Mouse (Mus musculus) heart, postnatal 0 days (tissue): ENCODE results near the gene Hist1h1a. TPM values are rescaled to one million over a fixed set of nuclear protein-coding genes. Genes with fewer than 3 reads are reported as not detected.
"Not testable (repeated sequence)": the region's sequence is repeated elsewhere in the genome, so short reads cannot be mapped to it uniquely, and the experiment has no call there.

Experiments
- ATAC-seq: fragments of 200-750 bp; cut with Nextera tagmentation; 2 replicates; pipeline ENCODE4 v1.8.0; 2017; ENCODE audit warnings: low read depth, moderate number of reproducible peaks, moderate library complexity; ENCODE audit not compliant: insufficient read depth
- DNase-seq: peaks from one replicate; pipeline ENCODE4 v3.0.0-alpha.2; 2016; ENCODE audit warnings: low spot score
- H3K27ac ChIP-seq: fragments of 300-500 bp; sonication (generic); 2 replicates; pipeline ENCODE4 v1.5.1; 2014; ENCODE audit warnings: low read depth, mild to moderate bottlenecking
- H3K27me3 ChIP-seq: fragments of 300-500 bp; sonication (generic); 2 replicates; pipeline ENCODE4 v1.6.1; 2014; ENCODE audit warnings: low read length, mixed read lengths; ENCODE audit not compliant: control insufficient read depth, insufficient read depth
- H3K36me3 ChIP-seq: fragments of 300-500 bp; sonication (generic); replicated peaks from 2 replicates; pipeline ENCODE4 v1.6.1; 2014; ENCODE audit warnings: low read length, mixed read lengths; ENCODE audit not compliant: control insufficient read depth, insufficient read depth
- H3K4me1 ChIP-seq: fragments of 300-500 bp; sonication (generic); 2 replicates; pipeline ENCODE4 v1.6.1; 2014; ENCODE audit warnings: antibody characterized with exemption; ENCODE audit not compliant: control insufficient read depth, insufficient read depth
- H3K4me2 ChIP-seq: fragments of 300-500 bp; sonication (generic); 2 replicates; pipeline ENCODE4 v1.6.1; 2014; ENCODE audit warnings: low read depth, mild to moderate bottlenecking, low read length, moderate library complexity
- H3K4me3 ChIP-seq: fragments of 300-500 bp; sonication (generic); 2 replicates; pipeline ENCODE4 v1.5.1; 2014; ENCODE audit warnings: low read depth, low read length
- H3K9ac ChIP-seq: fragments of 300-500 bp; sonication (generic); replicated peaks from 2 replicates; pipeline ENCODE4 v1.6.1; 2014; ENCODE audit warnings: low read depth, low read length, mixed read lengths
- H3K9me3 ChIP-seq: fragments of 300-500 bp; sonication (generic); replicated peaks from 2 replicates; pipeline ENCODE4 v1.6.1; 2016; ENCODE audit warnings: low read length; ENCODE audit not compliant: control insufficient read depth
- CTCF ChIP-seq: IDR thresholded peaks from 2 replicates; pipeline ENCODE4 v1.5.1; 2016; ENCODE audit warnings: antibody characterized with exemption, control low read depth, low read depth
- EP300 ChIP-seq: IDR thresholded peaks from 2 replicates; pipeline ENCODE4 v1.6.1; 2016; ENCODE audit warnings: antibody characterized with exemption, low read depth
- WGBS: fragments of 180-500 bp; shearing (Covaris S2); extraction: QIAGEN DNeasy Blood & Tissue Kit; methylation state at CpG from one replicate; pipeline ENCODE4 v1.1.7; 2014; 5-methylcytosine and 5-hydroxymethylcytosine counted together
- polyA plus RNA-seq: library from polyadenylated mRNA; unstranded; fragments of >200 nt; fragmentation: Nextera tagmentation; extraction: Ambion mirVana; gene quantifications from 2 replicates; pipeline ENCODE4 v1.2.1, GENCODE M21; 2015
- total RNA-seq: library from RNA; depleted of rRNA; stranded (reverse); fragments of >200 nt; gene quantifications from 2 replicates; pipeline ENCODE4 v1.2.3, GENCODE M21; 2014; ENCODE audit warnings: low replicate concordance

The Hist1h1a gene
- total and polyA plus RNA-seq, 2 experiments from 2014 or later = 0.81 to 272 TPM

- peak overlapping the region; percentile 95 for H3K27ac ChIP-seq
- DNase-seq (no peak), ATAC-seq (no peak)
- H3K9me3 ChIP-seq = no peaks in the 10 kb centered on the region
- H3K4me2 ChIP-seq = peak overlapping the region; percentile 71
- H3K4me3 ChIP-seq = peak overlapping the region; percentile 48
- H3K36me3 ChIP-seq = no peaks in the 10 kb centered on the region
- H3K4me1 ChIP-seq = peaks cover 22% of the 10 kb centered on the region
- 2% methylated on average over 10 of the region's 10 CpGs for WGBS
- TF ChIP-seq EP300 (no peak), CTCF (no peak)
- peak overlapping the region; percentile 66; the same call in 1 of the 2 replicates for H3K9ac ChIP-seq
- H3K27me3 ChIP-seq = no peaks in the 10 kb centered on the region
Measured at GRCm38 (mm10) chr13:23763242-23763585, 252 bp upstream of the Hist1h1a start.

- 47% methylated on average over 12 of the region's 12 CpGs for WGBS
- no peak for DNase-seq
Measured at GRCm38 (mm10) chr13:23764324-23765171, 1.1 kb downstream of the Hist1h1a start.

DNA sequence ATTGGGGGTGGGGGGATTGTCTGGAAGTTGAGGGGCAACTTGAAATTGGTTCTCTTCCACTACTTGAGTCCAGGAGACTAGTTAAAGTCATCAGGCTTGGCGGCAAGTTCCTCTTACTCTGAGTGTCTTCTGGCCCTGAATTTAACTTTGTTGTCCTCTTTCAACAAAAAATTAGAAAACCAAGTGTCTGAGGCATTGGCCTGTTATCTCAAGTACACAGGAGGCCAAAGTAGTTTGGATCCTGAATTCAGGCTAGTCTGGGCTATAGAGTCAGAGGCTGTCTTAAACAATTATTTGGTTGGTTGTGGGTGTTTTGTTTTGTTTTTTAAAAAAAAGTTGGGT lies 1.7 kb downstream of the Hist1h1a start:
- Histone ChIP-seq H3K27me3 (no peaks in the 10 kb centered on the region), H3K4me2 (no peak overlapping the region), H3K9ac (no peak overlapping the region), H3K4me1 (peaks cover 22% of the 10 kb centered on the region), H3K36me3 (no peaks in the 10 kb centered on the region), H3K4me3 (no peak overlapping the region), H3K9me3 (no peaks in the 10 kb centered on the region), H3K27ac (no peak overlapping the region)
- DNase-seq (no peak), ATAC-seq (no peak)
- no peak for TF ChIP-seq CTCF
- TF ChIP-seq EP300 = no peak
- 85% methylated on average over 1 of the region's 1 CpGs for WGBS

More at GRCm38 (mm10) chr13:23764324-23765171, 1.1 kb downstream of the Hist1h1a start:
- Histone ChIP-seq H3K4me2 (peak overlapping the region; percentile 71), H3K9ac (peak overlapping the region; percentile 66; the same call in 1 of the 2 replicates), H3K27ac (peak overlapping the region; percentile 95; the same call in 1 of the 2 replicates), H3K9me3 (no peaks in the 10 kb centered on the region), H3K4me1 (peaks cover 22% of the 10 kb centered on the region), H3K27me3 (no peaks in the 10 kb centered on the region), H3K36me3 (no peaks in the 10 kb centered on the region), H3K4me3 (peak overlapping the region; percentile 48)
- no peak for ATAC-seq
- TF ChIP-seq EP300 = no peak
- TF ChIP-seq CTCF = no peak

- Histone ChIP-seq H3K9ac (no peak overlapping the region), H3K36me3 (no peaks in the 10 kb centered on the region), H3K27me3 (no peaks in the 10 kb centered on the region), H3K9me3 (no peaks in the 10 kb centered on the region), H3K27ac (no peak overlapping the region), H3K4me2 (no peak overlapping the region), H3K4me1 (peaks cover 18% of the 10 kb centered on the region), H3K4me3 (no peak overlapping the region)
- ATAC-seq (no peak), DNase-seq (no peak)
- no peak for TF ChIP-seq EP300
Measured at GRCm38 (mm10) chr13:23766772-23767171, 3.3 kb downstream of the Hist1h1a start.

- TF ChIP-seq CTCF (no peak), EP300 (no peak)
- no peak overlapping the region for H3K9ac ChIP-seq
- H3K4me3 ChIP-seq = no peak overlapping the region
- no peaks in the 10 kb centered on the region for H3K36me3 ChIP-seq
- H3K4me2 ChIP-seq = no peak overlapping the region
- no peak for DNase-seq
- 32% methylated on average over 5 of the region's 5 CpGs for WGBS
- no peaks in the 10 kb centered on the region for H3K27me3 ChIP-seq
- no peak for ATAC-seq
- peaks cover 8% of the 10 kb centered on the region for H3K4me1 ChIP-seq
- no peak overlapping the region for H3K27ac ChIP-seq
- H3K9me3 ChIP-seq = no peaks in the 10 kb centered on the region
Measured at GRCm38 (mm10) chr13:23768834-23769397, 5.5 kb downstream of the Hist1h1a start.

DNA sequence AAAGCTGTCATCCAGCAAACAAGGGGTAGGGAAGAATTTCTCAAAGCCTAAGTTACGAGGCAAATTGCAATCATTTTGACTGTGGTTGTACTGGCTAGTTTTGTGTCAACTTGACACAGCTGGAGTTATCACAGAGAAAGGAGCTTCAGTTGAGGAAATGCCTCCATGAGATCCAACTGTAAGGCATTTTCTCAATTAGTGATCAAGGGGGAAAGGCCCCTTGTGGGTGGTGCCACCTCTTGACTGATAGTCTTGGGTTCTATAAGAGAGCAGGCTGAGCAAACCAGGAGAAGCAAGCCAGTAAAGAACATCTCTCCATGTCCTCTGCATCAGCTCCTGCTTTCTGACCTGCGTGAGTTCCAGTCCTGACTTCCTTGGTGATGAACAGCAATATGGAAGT lies 6.1 kb downstream of the Hist1h1a start, which contains the start of gene Trim38:
Trim38 (plus strand) TSS at position 301 of the 400 bp plus-strand sequence.
- not testable (repeated sequence) for H3K9me3 ChIP-seq, DNase-seq, H3K9ac ChIP-seq

More for the DNA sequence above, 6.1 kb downstream of the Hist1h1a start, which contains the start of gene Trim38:
- not testable (repeated sequence) for H3K27me3 ChIP-seq, H3K36me3 ChIP-seq, H3K4me3 ChIP-seq, H3K4me1 ChIP-seq, ATAC-seq, H3K4me2 ChIP-seq, H3K27ac ChIP-seq
- 81% methylated on average over 2 of the region's 2 CpGs for WGBS
